Mouse (Mus musculus) left cerebral cortex, adult 8-10 months (tissue): ENCODE measurements around the gene Mettl7a3. TPM values are rescaled to one million over a fixed set of nuclear protein-coding genes. Genes with fewer than 3 reads are reported as not detected.

Experiments used
- DNase-seq, 2 experiments: peaks; one replicate each; pipeline ENCODE4 v3.0.0; 2022; ENCODE audit warnings: low spot score in 2 of 2
- total RNA-seq, 4 experiments: library from RNA; stranded (reverse); gene quantifications; 2 replicates each; pipeline ENCODE4 v1.2.4; 2022

Mettl7a3 gene
- total RNA-seq, 4 experiments from 2014 or later: 0.23 to 0.30 (median 0.28) TPM

DNA sequence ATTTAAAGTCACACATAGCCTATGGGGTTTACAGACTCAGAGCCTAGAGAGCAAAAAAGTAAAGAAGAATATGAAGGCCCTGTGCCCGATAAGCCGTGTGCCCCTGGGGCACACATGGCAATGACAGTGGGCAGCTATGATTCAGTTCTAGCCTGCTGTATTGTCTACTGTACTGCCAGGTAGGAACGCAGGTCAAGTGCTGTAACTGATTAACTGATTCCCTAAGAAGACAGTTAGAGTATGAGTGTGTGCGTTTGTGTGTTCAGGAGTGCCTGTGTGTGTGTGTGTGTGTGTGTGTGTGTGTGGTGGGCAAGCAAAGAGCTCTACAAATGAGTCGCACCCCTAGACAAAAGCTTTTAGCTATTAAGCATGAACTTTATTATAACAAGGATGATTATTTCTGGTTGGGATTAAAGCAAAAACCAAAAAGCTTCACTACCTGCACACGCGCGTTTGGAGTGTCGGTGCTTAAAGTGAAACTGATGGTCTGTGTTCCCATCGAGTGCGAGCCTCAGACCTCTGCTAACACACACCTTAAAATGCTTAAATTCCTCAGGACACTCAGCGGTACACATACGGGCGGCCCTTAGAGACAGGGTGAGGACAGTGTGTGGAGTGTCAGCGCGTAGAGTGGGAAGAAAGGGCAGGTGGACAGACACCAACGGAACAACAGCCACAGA lies 53.0 kb downstream of the Mettl7a3 start:
- no peak for DNase-seq

- no peak for DNase-seq
These were observed 53.6 kb downstream of the Mettl7a3 start for GRCm38 (mm10) chr15:100388224-100388835.

GRCm38 (mm10) chr15:100388886-100389285 lies 54.2 kb downstream of the Mettl7a3 start:
- no peak for DNase-seq

Other genes with a start within 250 kb of the Mettl7a3 start
- 10 to 100 TPM; 20.6 to 27.1 (median 26.2) TPM for gene Atf1, start 107.1 kb upstream of the Mettl7a3 start, total RNA-seq
- gene Tmprss12, start 54.1 kb upstream of the Mettl7a3 start, total RNA-seq: not detected
- 10 to 100 TPM; 26.4 to 33.2 (median 32.4) TPM for gene Mettl7a1, start 30.8 kb upstream of the Mettl7a3 start, total RNA-seq
- gene Methig1, start 18.2 kb downstream of the Mettl7a3 start, total RNA-seq: under 1 TPM in 1 of 4 experiments, not detected in 3; 0.57 TPM
- gene Mettl7a2, start 18.3 kb downstream of the Mettl7a3 start, total RNA-seq: 1 to 10 TPM in 1 of 4 experiments, under 1 TPM in 1, not detected in 2; 0.78 to 1.0 TPM
- gene Higd1c, start 29.6 kb downstream of the Mettl7a3 start, total RNA-seq: not detected
- gene Gm5475, start 87.2 kb downstream of the Mettl7a3 start, total RNA-seq: under 1 TPM in 1 of 4 experiments, not detected in 3; 0.15 TPM
- gene Slc11a2, start 90.1 kb downstream of the Mettl7a3 start, total RNA-seq: 10 to 100 TPM; 47.1 to 69.7 (median 54.5) TPM
- gene Letmd1, start 134.1 kb downstream of the Mettl7a3 start, total RNA-seq: 10 to 100 TPM; 55.3 to 64.5 (median 57.5) TPM
- 10 to 100 TPM; 29.1 to 31.5 (median 31.2) TPM for gene Csrnp2, start 160.6 kb downstream of the Mettl7a3 start, total RNA-seq
- gene Tfcp2, start 217.1 kb downstream of the Mettl7a3 start, total RNA-seq: 10 to 100 TPM; 27.7 to 31.7 (median 30.1) TPM